Mouse (Mus musculus): ENCODE results near the gene Muc2. TPM values are rescaled to one million over a fixed set of nuclear protein-coding genes. Genes with fewer than 3 reads are reported as not detected.

Gene Muc2
- total and polyA plus RNA-seq, 3 experiments, result not detected

DNA sequence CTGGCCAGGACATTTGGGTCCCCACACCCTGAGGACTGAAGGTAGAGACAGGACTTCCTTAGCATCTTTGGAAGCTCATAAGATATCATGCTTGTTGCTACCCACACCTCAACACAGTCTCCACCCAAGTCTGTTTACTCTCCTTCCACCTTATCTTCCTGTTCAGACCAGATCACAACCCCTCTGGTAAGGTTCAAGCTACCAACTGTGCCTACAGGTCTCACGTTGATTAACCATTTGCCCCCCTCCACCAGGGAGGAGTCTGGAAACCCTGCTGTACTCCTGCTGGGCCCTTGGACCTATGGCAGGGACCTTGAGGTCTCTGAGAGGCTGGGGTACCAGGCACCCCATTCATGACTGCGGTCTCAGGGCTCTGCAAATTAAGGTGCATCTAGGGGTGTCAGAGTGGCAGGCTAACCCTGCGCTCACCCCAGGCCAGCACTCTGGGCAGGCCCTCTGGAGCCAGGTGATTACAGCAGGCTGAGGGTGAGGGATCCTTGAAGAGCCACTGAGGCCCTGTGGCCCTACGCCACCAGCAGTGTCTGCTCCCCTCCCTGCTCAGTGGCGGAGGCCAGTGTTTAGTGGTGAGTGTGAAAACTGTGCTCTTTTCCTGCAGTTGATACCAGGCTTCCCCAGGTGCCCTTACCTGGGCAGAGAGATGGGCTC lies 18.4 kb upstream of the Muc2 start:
- no peak for DNase-seq (ENCODE audit: extremely low read depth)
- in situ Hi-C loops (cut with MboI; ENCODE audit: low pct_ligation_motif_present, low pct_unique_long_range_greater_than_20kb, low sequenced_read_pairs), result no loop called here
- Histone ChIP-seq H3K27ac (ENCODE audit: insufficient read depth, low read depth) (no peak overlapping the region), H3K4me3 (replicated peaks in 1 of 3; ENCODE audit: low read depth in 2 of 3, low read length in 2 of 3, poor library complexity in 1 of 3) (no peak overlapping the region), H3K27me3 (replicated peaks) (peaks cover 67% of the 10 kb centered on the region), H3K9me3 (replicated peaks; ENCODE audit: low read length) (peaks cover 5% of the 10 kb centered on the region), H3K4me1 (ENCODE audit: control insufficient read depth in 1 of 2, insufficient read depth in 2 of 2) (no peaks in the 10 kb centered on the region), H3K36me3 (replicated peaks in 1 of 2; ENCODE audit: control insufficient read depth in 1 of 2, insufficient read depth in 1 of 2, low read length in 1 of 2) (no peaks in the 10 kb centered on the region), H3K4me2 (ENCODE audit: insufficient read depth, low read depth, poor library complexity, severe bottlenecking) (no peak overlapping the region), H3K9ac (ENCODE audit: insufficient read depth, low read depth) (no peak overlapping the region), H3K79me2 (replicated peaks; ENCODE audit: control insufficient read depth, extremely low read depth, insufficient read depth, poor library complexity, severe bottlenecking) (no peaks in the 10 kb centered on the region)
- dilution Hi-C loops (cut with MboI; ENCODE audit: extremely low pct_ligation_motif_present, extremely low pct_unique_long_range_greater_than_20kb, low sequenced_read_pairs), result no loop called here
- TF ChIP-seq ZC3H11A (IDR thresholded peaks at IDR 0.05; ENCODE audit: low read depth, low read length) (no peak), MXI1 (IDR thresholded peaks at IDR 0.05; ENCODE audit: low read depth, low read length) (no peak), POLR2A (IDR thresholded peaks at IDR 0.05; ENCODE audit: low read depth, low read length) (no peak), MAFK (IDR thresholded peaks at IDR 0.05; ENCODE audit: insufficient replicate concordance, low read length) (no peak), CHD1 (IDR thresholded peaks at IDR 0.05; ENCODE audit: low read depth, low read length) (no peak), GABPA (IDR thresholded peaks at IDR 0.05; ENCODE audit: insufficient replicate concordance, low read depth, low read length) (no peak), RAD21 (IDR thresholded peaks at IDR 0.05; ENCODE audit: low read depth, low read length) (no peak), TBP (conservative IDR thresholded peaks at IDR 0.05; ENCODE audit: low read depth, low read length) (no peak), ZNF384 (IDR thresholded peaks at IDR 0.05; ENCODE audit: low read depth, low read length) (no peak), NRF1 (IDR thresholded peaks at IDR 0.05; ENCODE audit: low read depth, low read length) (no peak), IRF4 (IDR thresholded peaks at IDR 0.05; ENCODE audit: low read depth, low read length) (no peak), MEF2A (IDR thresholded peaks at IDR 0.05; ENCODE audit: borderline replicate concordance, low read depth, low read length) (no peak), RCOR1 (conservative IDR thresholded peaks at IDR 0.05; ENCODE audit: low read depth, low read length) (no peak), BHLHE40 (IDR thresholded peaks at IDR 0.05; ENCODE audit: low read depth, low read length) (no peak), SMC3 (IDR thresholded peaks at IDR 0.05; ENCODE audit: low read depth, low read length) (no peak), ZMIZ1 (IDR thresholded peaks at IDR 0.05; ENCODE audit: low read depth, low read length) (no peak), USF1 (IDR thresholded peaks at IDR 0.05; ENCODE audit: low read depth, low read length) (no peak)

- H3K9ac ChIP-seq (ENCODE audit: insufficient read depth, low read depth), result no peak overlapping the region
- H3K4me3 ChIP-seq (replicated peaks in 1 of 3; ENCODE audit: low read depth in 2 of 3, low read length in 2 of 3, poor library complexity in 1 of 3), result no peak overlapping the region
- in situ Hi-C loops (cut with MboI; ENCODE audit: low pct_ligation_motif_present, low pct_unique_long_range_greater_than_20kb, low sequenced_read_pairs) (no loop called here), dilution Hi-C loops (cut with MboI; ENCODE audit: extremely low pct_ligation_motif_present, extremely low pct_unique_long_range_greater_than_20kb, low sequenced_read_pairs) (no loop called here)
- TF ChIP-seq SMC3 (IDR thresholded peaks at IDR 0.05; ENCODE audit: low read depth, low read length) (no peak), POLR2AphosphoS2 (IDR thresholded peaks at IDR 0.05; ENCODE audit: low read depth, low read length) (no peak), ETS1 (conservative IDR thresholded peaks at IDR 0.05; ENCODE audit: low read depth, low read length) (no peak), MEF2A (IDR thresholded peaks at IDR 0.05; ENCODE audit: borderline replicate concordance, low read depth, low read length) (no peak), ZKSCAN1 (IDR thresholded peaks at IDR 0.05; ENCODE audit: borderline replicate concordance, low read depth, low read length) (no peak), MAZ (IDR thresholded peaks at IDR 0.05; ENCODE audit: low read depth, low read length) (no peak), HCFC1 (IDR thresholded peaks at IDR 0.05; ENCODE audit: low read depth, low read length) (no peak), USF2 (conservative IDR thresholded peaks at IDR 0.05; ENCODE audit: low read depth, low read length) (no peak), JUND (conservative IDR thresholded peaks at IDR 0.05; ENCODE audit: low read depth, low read length) (no peak), SIN3A (IDR thresholded peaks at IDR 0.05; ENCODE audit: low read length) (no peak), ZC3H11A (IDR thresholded peaks at IDR 0.05; ENCODE audit: low read depth, low read length) (no peak), MAFK (IDR thresholded peaks at IDR 0.05; ENCODE audit: insufficient replicate concordance, low read length) (no peak), MAX (IDR thresholded peaks at IDR 0.05; ENCODE audit: low read length) (no peak), POLR2A (IDR thresholded peaks at IDR 0.05; ENCODE audit: low read depth, low read length) (no peak), JUN (IDR thresholded peaks at IDR 0.05; ENCODE audit: insufficient read depth, low read depth, low read length) (no peak)
- peaks cover 90% of the 10 kb centered on the region for H3K27me3 ChIP-seq (replicated peaks)
- no peak overlapping the region for H3K27ac ChIP-seq (ENCODE audit: insufficient read depth, low read depth)
- H3K79me2 ChIP-seq (replicated peaks; ENCODE audit: control insufficient read depth, extremely low read depth, insufficient read depth, poor library complexity, severe bottlenecking), result no peaks in the 10 kb centered on the region
- no peak overlapping the region for H3K4me2 ChIP-seq (ENCODE audit: insufficient read depth, low read depth, poor library complexity, severe bottlenecking)
- H3K4me1 ChIP-seq (ENCODE audit: control insufficient read depth in 1 of 2, insufficient read depth in 2 of 2), result no peaks in the 10 kb centered on the region
- no peaks in the 10 kb centered on the region for H3K36me3 ChIP-seq (replicated peaks in 1 of 2; ENCODE audit: control insufficient read depth in 1 of 2, insufficient read depth in 1 of 2, low read length in 1 of 2)
- no peak for DNase-seq (ENCODE audit: extremely low read depth)
- peaks cover 5% of the 10 kb centered on the region for H3K9me3 ChIP-seq (replicated peaks; ENCODE audit: low read length)
Observed at GRCm38 (mm10) chr7:141678922-141679321, 11.2 kb upstream of the Muc2 start.
